Mouse (Mus musculus): ENCODE data around the gene Zfp52.
A peak's percentile ranks its signal among the peaks of the same experiment; 100 is the strongest.

The Zfp52 gene

DNA sequence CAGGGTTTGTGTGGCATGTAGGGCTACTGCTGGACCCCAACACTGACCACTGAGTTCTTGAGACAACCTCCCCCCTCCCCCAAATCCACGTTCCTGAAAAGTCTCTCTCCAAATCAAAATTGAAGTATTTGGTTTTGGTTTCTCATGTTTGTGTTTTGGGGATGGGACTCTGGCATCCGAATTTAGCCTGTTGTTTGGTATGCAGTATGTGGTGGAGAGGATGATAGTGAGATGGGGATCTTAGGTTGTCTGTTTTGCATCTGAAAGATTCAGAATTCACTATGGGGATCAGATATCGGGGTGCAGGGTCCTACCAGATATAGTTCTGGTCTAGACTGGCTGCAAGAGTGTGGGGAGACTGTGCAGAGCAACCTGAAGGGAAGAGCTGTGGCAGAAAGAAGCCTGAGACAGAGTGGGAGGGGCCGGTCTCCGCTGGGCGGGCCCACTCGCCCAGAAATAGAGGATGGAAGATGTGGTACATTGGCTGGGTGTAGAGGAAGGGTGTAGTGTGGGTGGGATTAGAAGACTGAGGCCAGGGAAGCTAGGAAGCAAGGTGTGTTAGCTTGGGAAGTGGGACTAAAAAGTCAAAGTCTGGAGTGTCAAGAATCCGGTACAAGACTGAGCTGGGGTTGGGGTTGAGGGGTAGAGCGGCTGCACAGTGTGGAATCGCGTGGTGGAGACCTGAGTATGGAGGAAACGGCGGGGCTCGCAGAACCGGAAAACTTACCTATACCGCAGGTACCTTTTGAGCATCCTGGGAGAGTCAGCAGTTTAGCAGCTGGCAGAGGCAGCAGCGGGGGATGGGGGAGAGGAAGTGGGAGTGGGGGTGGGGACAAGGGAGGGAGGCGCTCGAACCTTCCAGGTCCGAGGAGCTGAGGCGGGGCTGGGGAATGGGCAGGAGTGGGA is at the start of gene Zfp52:
Zfp52 (plus strand) TSS at position 444 of the 906 bp plus-strand sequence.
- peak; percentile 79 for DNase-seq

DNA sequence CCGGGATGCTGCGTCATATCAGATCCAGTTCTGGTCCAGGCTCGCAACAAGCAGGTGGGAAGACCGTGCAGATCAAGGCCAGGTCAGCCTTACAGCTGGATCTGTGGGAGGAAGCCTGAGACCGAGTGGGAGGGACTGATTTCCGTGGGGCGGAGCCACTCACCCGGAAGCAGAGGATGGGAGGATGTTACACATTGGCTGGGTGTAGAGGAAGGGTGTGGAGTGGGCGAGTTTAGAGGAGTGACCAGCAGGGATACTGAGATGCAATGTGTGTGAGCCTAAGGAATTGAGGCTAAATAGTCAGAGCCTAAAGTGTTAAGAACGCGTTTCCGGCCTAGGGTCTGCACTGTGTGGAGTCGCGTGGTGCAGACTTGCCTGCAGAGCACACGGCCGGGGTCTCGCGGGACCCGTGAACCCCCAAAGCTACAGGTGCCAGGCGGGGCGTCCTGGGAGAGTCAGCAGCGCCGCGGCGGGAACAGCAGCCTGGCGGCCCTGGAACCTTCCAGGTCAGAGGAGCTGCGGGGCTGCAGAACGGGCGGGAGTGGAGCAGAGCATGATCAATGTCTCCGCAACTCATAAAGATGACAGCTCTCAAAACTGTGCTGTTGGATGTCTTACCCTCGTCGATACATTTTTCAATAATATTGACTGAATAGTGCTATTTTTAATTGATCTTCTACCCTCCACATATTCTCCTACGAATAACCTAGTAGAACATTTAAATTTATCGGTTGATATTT is 46.4 kb upstream of the Zfp52 start, which contains the start of gene Zfp53:
Zfp53 (plus strand) TSS at position 239 of the 740 bp plus-strand sequence.
- peak; percentile 90 for DNase-seq

DNA sequence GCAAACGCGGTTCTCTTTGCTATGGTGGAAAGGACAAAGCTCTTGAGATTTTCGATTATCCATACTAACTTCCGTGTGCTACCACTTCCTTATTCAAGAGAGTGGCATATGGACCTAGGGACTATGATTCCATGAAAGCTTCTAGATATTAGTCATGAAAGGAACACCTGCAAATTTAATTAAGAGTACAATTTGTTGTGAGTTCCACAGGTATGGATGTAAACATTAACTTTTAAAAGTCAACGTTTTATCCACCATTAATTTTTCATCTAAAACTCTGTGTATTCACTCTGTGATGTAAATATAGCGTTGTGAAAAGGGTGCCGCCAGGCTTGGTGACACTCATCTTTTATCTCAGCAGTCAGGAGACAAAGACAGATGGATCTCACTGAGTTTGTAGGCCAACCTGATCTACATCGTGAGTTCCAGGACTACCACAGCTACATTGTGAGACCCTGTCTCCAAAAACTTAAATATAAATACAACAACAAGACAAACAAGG is 45.8 kb upstream of the Zfp52 start:
- DNase-seq: no peak

DNA sequence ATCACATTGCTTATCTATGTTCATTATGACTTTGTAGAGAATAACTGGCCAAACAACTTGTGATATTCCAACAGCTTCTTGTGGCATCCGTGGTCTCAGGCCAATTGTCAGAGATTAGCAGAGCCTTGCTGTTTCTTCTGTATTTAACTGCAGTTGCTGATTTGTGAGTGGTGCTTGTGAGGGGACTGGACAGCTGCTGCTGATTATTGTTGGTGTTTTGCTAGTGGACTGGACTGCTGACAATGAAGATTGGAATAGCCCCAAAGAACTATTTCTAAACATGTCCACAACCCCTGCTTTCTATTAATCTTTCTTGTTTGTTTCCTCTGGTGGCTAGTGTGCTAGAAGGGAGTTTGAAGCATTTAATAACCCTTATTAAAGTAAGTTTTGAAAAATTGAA is 34.0 kb upstream of the Zfp52 start:
- no peak for DNase-seq

DNA sequence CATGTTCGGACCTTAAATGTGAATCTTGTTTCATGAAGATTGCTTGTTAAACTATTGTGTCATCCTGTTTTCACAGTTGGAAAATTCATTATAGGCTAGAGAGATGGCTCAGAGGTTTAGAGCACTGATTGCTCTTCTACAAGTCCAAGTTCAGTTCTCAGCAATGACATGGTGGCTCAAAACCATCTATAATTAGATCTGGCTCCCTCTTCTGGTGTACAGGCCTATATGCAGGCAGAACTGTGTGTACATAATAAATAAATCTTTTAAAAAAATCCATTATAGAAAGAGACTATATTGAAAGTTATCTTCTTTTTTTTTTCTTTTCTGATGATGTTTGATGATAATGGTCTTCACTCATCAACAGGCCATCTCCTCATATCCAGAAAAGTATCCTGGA is 30.8 kb upstream of the Zfp52 start:
- DNase-seq: no peak

DNA sequence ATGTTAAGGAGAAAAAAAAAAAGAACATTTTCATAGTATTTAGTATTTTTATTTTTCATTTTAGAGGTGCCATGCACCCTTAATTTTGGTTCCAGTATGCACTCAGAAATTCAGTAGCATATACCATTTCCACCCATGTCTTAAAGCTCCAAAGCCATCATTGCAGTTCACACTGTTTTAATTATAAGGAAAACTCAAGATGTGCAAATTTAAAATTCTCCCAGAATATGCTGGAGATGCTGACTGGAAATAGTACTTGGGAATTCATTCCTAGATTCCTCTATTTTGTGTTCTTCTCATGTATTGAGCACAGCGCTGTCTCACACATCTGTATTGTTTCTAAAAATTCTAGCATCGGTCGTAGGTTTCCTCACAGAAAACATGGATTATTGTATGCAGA is 29.1 kb upstream of the Zfp52 start:
- DNase-seq: no peak

- no peak for DNase-seq
Measured at GRCm38 (mm10) chr17:21509756-21510155, 25.6 kb upstream of the Zfp52 start.

GRCm38 (mm10) chr17:21515403-21516105 is 19.8 kb upstream of the Zfp52 start:
- DNase-seq: peak; percentile 75

DNA sequence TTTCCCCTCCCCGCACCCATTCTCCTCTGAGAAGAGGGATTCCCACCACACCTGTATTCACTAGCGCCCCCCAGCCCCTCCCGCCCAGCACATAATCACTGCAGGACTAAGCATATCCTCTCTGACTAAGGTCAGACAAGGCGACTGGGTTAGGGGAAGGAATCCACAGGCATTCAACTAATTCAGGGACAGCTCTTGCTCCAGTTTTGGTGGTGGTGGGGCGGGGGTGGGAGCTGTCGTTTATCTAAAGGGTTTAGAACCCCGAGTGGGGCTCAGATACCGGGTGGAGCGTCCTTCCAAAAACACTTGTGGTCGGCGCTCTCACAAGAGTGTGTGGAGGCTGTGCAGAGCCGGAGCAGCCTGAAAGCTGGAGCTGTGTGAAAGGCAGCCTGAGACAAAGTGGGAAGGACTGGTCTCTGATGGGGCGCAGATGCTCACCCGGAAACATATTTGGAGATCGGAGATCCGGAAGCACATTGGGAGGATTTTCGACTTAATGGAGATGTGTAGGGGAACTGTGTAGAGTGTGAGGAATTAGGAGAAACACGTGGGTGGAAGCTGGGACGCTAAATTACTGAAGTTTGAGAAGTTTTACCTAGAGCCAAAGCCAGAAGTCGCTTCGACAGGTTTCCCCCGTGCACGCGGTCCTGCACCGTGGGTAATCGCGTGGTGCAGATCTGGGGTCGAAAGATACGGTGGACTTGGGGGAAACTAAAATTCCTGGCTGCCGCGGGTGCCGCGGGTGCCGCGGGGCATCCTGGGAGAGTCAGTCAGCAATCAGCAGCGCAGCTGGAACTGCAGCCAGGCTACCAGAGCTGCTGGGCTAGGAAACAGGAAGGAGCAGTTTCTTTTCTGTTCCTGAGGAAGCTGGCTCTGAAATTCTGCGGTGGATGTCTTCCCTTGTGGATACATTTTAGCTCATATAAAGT is 18.9 kb upstream of the Zfp52 start:
- peak; percentile 77 for DNase-seq

GRCm38 (mm10) chr17:21517130-21517671 is 18.1 kb upstream of the Zfp52 start:
- no peak for DNase-seq

DNA sequence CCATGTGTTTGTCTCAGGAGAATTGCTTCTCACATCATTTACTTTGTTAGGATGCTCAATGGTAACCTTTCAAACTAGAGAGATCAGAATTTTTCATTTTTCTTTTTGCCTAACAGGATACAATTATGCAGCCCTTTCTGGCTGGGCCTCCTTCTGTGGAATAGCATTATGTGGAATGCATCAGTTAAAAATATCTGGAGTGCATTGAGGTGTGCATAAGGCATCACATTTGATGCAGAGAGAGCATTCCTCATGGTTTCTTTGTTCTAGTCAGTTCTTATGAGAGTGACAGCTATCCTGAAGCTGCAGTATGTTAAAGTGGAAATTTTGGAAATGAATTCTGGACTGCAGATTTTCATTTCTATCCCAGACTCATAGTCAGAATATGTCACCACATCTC is 9.1 kb upstream of the Zfp52 start:
- no peak for DNase-seq

GRCm38 (mm10) chr17:21530645-21531330 is 4.6 kb upstream of the Zfp52 start:
- DNase-seq: no peak

DNA sequence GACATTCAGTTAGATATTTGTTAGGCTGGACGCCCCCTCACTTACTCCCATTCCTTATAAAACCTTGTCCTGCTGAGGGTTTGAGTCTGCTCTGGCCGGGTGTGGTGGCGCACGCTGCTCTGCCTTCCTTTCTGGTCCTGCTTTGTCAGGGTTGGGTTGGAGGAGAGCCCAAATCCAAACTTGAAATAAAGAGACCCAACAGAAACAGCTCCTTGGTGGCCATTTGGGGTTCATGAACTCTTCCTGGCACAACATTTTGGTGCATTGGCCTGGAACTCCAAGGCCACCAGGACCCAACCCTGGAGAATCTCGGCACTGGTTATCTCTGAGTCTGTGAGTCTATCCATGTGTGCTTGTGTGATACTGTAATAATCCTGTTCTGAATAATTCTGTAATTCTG is 3.7 kb upstream of the Zfp52 start:
- DNase-seq: peak; percentile 20

- peak; percentile 77 for DNase-seq
Measured at GRCm38 (mm10) chr17:21532101-21532951, 3.0 kb upstream of the Zfp52 start.

- DNase-seq: no peak
Measured at GRCm38 (mm10) chr17:21533961-21534360, 1.4 kb upstream of the Zfp52 start.

- peak; percentile 66 for DNase-seq
Measured at GRCm38 (mm10) chr17:21534460-21535095, 761 bp upstream of the Zfp52 start.

- no peak for DNase-seq
Measured at GRCm38 (mm10) chr17:21536096-21536495, 757 bp downstream of the Zfp52 start.

DNA sequence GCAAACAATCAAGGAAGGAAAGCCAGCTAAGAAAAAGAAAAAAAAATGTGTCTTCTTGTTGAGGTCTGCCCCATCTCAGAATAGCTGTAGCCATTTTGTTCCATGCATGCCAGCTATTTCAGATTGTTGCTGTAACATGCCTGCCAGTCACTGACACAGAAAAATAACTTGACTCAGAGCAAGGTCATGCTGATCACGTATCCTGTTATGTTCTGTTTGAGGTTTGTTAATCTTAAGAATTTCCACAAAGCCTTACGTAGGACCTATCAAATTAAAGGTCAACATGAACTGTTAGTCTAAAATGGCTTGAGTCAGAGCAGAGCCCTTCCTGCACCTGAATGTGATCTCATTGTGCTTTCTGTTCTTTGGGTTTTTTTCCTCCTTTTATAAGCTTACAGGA is 1.3 kb downstream of the Zfp52 start:
- no peak for DNase-seq

DNA sequence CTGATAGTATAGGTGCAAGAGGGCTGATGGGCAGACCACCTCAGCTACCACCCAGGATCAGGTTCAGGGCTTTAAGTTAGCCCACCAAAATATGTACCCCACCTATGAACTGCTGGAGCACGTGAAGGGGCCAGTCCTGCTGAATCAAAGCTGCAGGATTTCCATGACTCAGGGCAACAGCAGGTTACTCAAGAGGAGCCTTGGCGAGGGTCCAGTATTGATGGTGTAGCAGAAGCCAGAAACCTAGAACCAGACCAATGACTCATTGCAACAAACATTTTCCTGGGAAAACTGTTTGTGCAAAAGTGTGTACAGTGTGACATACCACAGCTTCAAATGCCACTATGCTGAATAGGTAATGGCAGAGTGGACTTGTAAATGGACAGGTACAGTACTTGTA is 22.5 kb downstream of the Zfp52 start:
- DNase-seq: no peak

Measured in right cerebral cortex, adult 18-20 months (tissue).